Mouse (Mus musculus) mesoderm, embryonic 11.5 days (tissue): ENCODE measurements around the gene Morn5.

Source experiments
- DNase-seq: peaks from one replicate; pipeline ENCODE4 v3.0.0-alpha.2; 2012; ENCODE audit warnings: low read depth, low spot score

Gene Morn5

DNA sequence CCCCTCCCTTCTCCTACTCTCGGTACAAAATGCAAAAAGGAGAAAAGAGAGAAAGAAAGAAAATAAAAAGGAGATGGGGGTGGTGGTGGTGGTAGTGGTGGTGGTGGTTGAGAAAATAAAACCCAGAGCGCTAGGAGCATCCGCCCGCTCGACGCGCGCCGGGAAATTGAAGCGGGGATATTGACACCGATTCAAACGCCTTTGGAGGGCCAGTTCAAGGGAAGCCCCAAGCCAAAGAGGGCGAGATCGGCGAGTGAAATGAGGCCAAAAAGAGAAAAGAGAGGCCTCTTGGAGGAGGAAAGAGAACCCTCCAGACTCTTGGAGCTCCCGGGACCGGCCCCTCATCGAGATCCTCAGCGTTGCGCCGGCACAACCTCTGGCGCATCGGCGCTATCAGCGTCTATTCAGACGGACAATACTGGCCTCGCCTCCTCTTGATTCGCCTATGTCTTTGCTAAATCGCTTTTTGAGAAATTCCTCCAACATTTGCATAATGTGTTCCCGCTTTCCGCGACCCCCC is 55.2 kb downstream of the Morn5 start:
- DNase-seq = no peak

DNA sequence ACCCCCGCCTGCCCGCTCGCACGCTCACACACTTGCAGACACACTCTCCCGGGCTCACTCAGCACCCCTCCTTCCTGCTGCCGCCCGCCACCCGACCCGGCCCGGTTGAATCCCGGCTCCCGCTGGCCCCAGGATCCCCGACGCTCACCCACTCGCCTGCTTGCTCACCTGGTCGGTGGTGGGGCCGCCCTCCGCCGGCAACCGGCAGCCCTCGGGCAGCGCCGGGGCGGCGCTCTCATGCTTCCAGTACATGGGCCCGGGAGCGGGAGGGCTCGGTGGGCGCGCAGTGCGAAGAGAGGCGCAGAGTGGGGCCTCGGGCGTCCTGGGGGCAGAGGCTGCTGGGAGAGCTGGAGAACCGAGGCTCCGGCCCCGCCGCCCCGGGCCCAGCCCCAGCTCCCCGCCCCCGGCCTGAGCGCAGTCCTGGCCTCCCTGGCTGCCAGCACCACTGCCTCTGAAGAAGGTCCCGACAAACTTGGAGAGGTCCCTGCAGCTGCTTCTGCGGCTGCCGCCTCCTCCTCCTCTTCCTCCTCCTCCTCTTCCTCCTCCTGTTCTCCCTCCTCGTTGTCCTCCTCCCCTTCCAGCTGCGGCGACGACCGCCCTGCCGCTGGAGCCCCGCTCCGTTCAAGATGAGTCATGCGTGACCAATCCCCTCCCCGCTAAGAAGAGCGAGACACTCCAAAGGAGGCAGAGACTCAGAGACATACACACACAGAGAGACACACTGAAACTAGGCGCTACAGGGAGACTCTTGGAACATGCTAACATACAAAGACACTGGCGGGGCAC is 55.9 kb downstream of the Morn5 start, which contains the start of gene Lhx6:
Lhx6 (minus strand) TSS at position 453 of the 786 bp plus-strand sequence.
- no peak for DNase-seq

DNA sequence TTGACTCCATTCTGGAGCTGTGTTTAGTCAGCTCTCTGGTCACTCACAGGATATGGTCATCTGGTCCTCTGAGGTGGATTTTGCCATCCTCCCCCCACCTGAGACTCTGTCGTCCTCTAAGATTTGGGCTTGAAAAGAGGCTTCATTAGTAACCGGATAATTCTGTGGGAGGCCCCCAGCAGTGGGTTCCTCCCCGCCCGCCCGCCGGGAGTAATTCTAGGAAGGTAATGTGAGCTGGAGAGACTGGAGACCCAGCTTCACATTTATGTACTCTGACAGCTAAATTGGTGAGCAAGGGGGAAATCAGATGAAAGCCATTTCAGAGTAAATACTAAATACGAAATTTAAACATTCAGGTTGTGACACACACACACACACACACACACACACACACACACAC is 59.4 kb downstream of the Morn5 start:
- no peak for DNase-seq

DNA sequence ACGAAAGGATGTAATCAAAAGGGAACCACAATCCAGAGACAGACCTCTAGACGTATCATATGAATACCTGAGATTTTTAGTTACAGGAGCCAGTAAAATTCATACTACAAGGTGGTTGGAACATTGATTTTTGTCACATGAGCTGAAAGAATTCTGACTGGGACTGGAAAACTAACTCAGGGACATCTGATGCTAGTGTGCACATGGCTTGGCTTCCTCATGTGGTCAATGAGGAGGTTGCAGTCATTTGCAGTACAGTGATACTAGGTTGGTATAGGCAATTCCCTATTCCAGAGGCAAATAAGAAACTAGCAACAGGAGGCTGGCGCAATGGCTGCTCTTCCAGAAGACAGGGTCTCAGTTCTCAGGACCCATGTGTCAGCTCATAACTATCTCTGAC is 63.4 kb downstream of the Morn5 start:
- DNase-seq = no peak

DNA sequence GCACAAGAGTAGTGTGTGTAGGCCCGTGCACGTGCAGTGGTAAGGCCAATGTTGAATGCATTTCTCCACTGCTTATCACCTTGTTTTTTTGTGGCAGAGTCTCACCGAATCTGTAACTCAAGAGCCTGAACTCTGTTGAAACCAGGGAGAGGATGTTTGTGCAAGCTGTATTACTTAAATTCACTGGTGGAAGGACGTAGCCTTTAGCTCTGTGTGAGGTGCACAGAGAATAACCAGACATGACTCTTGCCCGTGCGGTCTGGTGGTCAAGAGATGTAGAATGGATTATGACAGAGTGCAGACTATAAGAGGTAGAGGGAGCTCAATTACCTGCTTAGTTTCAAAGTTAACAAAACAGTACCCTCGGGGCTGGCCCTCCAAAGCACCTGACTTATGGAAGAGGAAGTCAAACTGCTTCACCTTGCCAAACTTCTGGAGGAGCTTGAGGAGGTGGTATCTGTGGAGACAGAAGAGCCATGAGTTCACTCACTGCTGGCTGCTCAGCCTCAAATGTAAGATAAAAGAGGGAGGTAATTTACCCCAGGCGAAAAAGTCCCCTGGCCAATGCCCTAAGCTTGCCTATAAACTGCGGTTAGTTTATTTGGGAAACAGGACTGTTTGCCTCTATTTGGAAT is 77.7 kb downstream of the Morn5 start:
- DNase-seq = no peak

DNA sequence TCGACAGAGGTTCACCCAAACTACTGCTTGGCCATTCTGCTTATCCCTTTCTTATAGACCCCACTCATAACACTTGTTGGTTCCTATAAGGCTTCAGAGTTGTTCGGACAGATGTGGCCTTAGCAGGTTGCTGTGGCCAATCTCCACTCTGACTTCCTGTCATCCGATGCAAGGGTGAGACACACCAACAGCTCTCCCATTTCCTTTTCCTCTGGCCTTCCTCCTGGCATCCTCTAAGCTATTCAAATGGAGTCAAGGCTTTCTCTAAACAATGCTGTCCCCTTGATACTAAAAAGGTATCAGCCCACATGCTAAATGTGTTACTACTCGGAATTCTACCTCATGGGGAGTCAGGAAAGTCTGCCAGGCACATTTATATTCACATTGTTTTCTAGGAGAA is 78.7 kb downstream of the Morn5 start:
- DNase-seq = no peak

DNA sequence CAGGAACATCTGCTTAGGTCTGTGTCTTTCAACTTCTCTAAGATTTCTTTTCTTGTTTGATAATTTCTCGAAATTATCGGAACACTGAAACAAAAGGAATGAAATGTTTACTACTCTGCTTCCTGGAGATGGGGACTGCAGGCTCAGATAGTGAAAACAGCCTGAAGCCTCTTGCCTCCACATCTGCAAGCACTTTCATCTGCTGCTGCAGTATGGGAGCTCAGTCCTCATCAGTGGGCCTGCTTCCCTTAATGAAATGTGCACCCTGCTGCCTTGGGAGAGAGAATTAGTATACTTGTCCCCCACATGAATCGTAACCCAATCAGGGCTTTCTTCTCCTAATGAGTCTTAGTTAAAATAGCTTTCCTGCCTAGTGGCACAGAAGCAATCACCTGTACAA is 79.8 kb downstream of the Morn5 start:
- no peak for DNase-seq
